Mouse (Mus musculus) lung, postnatal 0 days (tissue): ENCODE data around the gene Olfr209.

Experiments used
- CTCF ChIP-seq: IDR thresholded peaks from 2 replicates; pipeline ENCODE4 v1.5.1; 2016; ENCODE audit warnings: antibody characterized with exemption, mild to moderate bottlenecking
- EP300 ChIP-seq: IDR thresholded peaks from 2 replicates; pipeline ENCODE4 v1.6.1; 2016; ENCODE audit warnings: antibody characterized with exemption, mild to moderate bottlenecking, control low read depth

DNA sequence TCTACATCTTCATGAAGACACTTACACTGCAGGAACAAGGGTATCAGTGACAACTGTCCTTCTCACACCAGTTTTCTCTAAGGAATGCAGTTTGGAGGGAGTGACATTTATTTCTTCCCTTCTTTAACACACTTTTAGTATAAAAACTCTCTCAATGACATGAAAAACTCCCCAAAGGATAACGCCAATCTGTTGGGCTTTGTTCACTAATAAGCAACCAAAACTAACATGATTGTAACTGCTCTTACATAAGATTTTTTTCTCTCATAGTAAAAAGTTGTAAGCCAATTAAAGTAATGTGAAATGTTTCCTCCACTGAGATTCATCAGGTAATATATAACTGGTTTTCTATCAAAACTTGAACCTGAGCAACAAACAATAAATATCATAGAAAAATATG is 14.6 kb downstream of the Olfr209 start, which contains the start of gene Olfr206:
- TF ChIP-seq CTCF (no peak), EP300 (no peak)
